Mouse (Mus musculus) lung, embryonic 16.5 days (tissue): ENCODE measurements around the gene C1qtnf9. TPM values are rescaled to one million over a fixed set of nuclear protein-coding genes. Genes with fewer than 3 reads are reported as not detected.

ENCODE experiments used
- ATAC-seq: fragments of 200-750 bp; cut with Nextera tagmentation; 2 replicates; pipeline ENCODE4 v1.8.0; 2017; ENCODE audit warnings: low read depth, mild to moderate bottlenecking, moderate library complexity
- H3K27ac ChIP-seq: fragments of 300-500 bp; sonication (generic); 2 replicates; pipeline ENCODE4 v1.5.1; 2014; ENCODE audit warnings: mild to moderate bottlenecking, control low read depth, low read length
- H3K27me3 ChIP-seq: fragments of 300-500 bp; sonication (generic); 2 replicates; pipeline ENCODE4 v1.6.1; 2014; ENCODE audit warnings: low read depth, low read length, mixed read lengths; ENCODE audit not compliant: control insufficient read depth, insufficient read depth
- H3K36me3 ChIP-seq: fragments of 300-500 bp; sonication (generic); 2 replicates; pipeline ENCODE4 v1.6.1; 2014; ENCODE audit warnings: low read length; ENCODE audit not compliant: control insufficient read depth, insufficient read depth
- H3K4me1 ChIP-seq: fragments of 300-500 bp; sonication (generic); replicated peaks from 2 replicates; pipeline ENCODE4 v1.6.1; 2014; ENCODE audit warnings: low read length, mixed read lengths; ENCODE audit not compliant: control insufficient read depth, insufficient read depth
- H3K4me2 ChIP-seq: fragments of 300-500 bp; sonication (generic); 2 replicates; pipeline ENCODE4 v1.6.1; 2014; ENCODE audit warnings: low read depth, low read length, control low read depth
- H3K4me3 ChIP-seq: fragments of 300-500 bp; sonication (generic); 2 replicates; pipeline ENCODE4 v1.5.1; 2014; ENCODE audit warnings: mild to moderate bottlenecking, low read length, control low read depth
- H3K9ac ChIP-seq: fragments of 300-500 bp; sonication (generic); 2 replicates; pipeline ENCODE4 v1.6.1; 2014; ENCODE audit warnings: low read length, control low read depth
- H3K9me3 ChIP-seq: fragments of 300-500 bp; sonication (generic); 2 replicates; pipeline ENCODE4 v1.6.1; 2016; ENCODE audit warnings: low read length; ENCODE audit not compliant: control insufficient read depth
- WGBS: fragments of 180-500 bp; shearing (Covaris S2); extraction: QIAGEN DNeasy Blood & Tissue Kit; methylation state at CpG from one replicate; pipeline ENCODE4 v1.1.7; 2014; 5-methylcytosine and 5-hydroxymethylcytosine counted together
- polyA plus RNA-seq: library from polyadenylated mRNA; unstranded; fragments of >200 nt; fragmentation: Nextera tagmentation; extraction: Ambion mirVana; gene quantifications from 2 replicates; pipeline ENCODE4 v1.2.1, GENCODE M21; 2015

Gene C1qtnf9
- polyA plus RNA-seq, 1 experiment from 2014 or later: 1.4 TPM

GRCm38 (mm10) chr14:60756271-60756670, 11.7 kb upstream of the C1qtnf9 start:
- H3K9me3 ChIP-seq: no peaks in the 10 kb centered on the region
- H3K9ac ChIP-seq: no peak overlapping the region
- no peak overlapping the region for H3K4me2 ChIP-seq
- no peaks in the 10 kb centered on the region for H3K4me1 ChIP-seq
- no peak overlapping the region for H3K27ac ChIP-seq
- peaks cover 12% of the 10 kb centered on the region; the same call in 1 of the 2 replicates for H3K36me3 ChIP-seq
- no peak overlapping the region for H3K4me3 ChIP-seq
- WGBS: 79% methylated on average over 15 of the region's 15 CpGs
- no peak for ATAC-seq
- H3K27me3 ChIP-seq: no peaks in the 10 kb centered on the region

GRCm38 (mm10) chr14:60757265-60757664, 10.7 kb upstream of the C1qtnf9 start:
- no peak overlapping the region for H3K4me3 ChIP-seq
- no peaks in the 10 kb centered on the region for H3K9me3 ChIP-seq
- no peak overlapping the region for H3K4me2 ChIP-seq
- no peak for ATAC-seq
- no peak overlapping the region for H3K9ac ChIP-seq
- no peaks in the 10 kb centered on the region for H3K27me3 ChIP-seq
- H3K36me3 ChIP-seq: peaks cover 17% of the 10 kb centered on the region; the same call in 1 of the 2 replicates
- no peaks in the 10 kb centered on the region for H3K4me1 ChIP-seq
- no peak overlapping the region for H3K27ac ChIP-seq
- WGBS: 91% methylated on average over 8 of the region's 8 CpGs

DNA sequence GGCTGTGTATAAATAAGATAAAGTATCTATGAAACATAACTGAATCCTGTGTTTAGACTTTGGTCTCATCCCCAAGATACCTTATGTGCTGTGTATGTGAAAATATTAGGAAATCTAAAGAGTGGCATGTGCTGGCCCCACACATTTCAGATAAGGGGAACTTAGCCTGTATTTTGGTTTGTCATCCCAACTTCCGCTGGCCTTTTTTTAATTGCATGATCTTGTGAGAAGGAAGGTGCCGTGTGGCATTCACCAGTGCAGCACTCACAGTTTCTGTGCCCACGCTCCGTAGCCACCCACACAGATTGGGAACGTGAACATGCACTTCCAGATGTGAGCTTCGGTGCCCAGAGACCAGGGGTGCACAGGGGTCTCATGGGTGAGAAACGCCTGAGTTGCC, 10.2 kb upstream of the C1qtnf9 start:
- no peak overlapping the region for H3K4me2 ChIP-seq
- peaks cover 17% of the 10 kb centered on the region; the same call in 1 of the 2 replicates for H3K36me3 ChIP-seq
- 89% methylated on average over 7 of the region's 7 CpGs for WGBS

GRCm38 (mm10) chr14:60759097-60759496, 8.8 kb upstream of the C1qtnf9 start:
- no peak for ATAC-seq

More for the DNA sequence above, 10.2 kb upstream of the C1qtnf9 start:
- no peaks in the 10 kb centered on the region for H3K27me3 ChIP-seq
- ATAC-seq: no peak
- no peak overlapping the region for H3K27ac ChIP-seq
- no peak overlapping the region for H3K4me3 ChIP-seq
- H3K4me1 ChIP-seq: no peaks in the 10 kb centered on the region
- H3K9me3 ChIP-seq: no peaks in the 10 kb centered on the region
- H3K9ac ChIP-seq: no peak overlapping the region

GRCm38 (mm10) chr14:60761801-60762200, 6.1 kb upstream of the C1qtnf9 start:
- H3K27ac ChIP-seq: no peak overlapping the region
- no peak overlapping the region for H3K4me3 ChIP-seq
- no peaks in the 10 kb centered on the region for H3K4me1 ChIP-seq
- no peak for ATAC-seq
- no peak overlapping the region for H3K4me2 ChIP-seq
- 75% methylated on average over 10 of the region's 10 CpGs for WGBS
- no peaks in the 10 kb centered on the region for H3K27me3 ChIP-seq
- no peaks in the 10 kb centered on the region for H3K9me3 ChIP-seq
- peaks cover 13% of the 10 kb centered on the region; the same call in 1 of the 2 replicates for H3K36me3 ChIP-seq
- H3K9ac ChIP-seq: no peak overlapping the region

More at GRCm38 (mm10) chr14:60759097-60759496, 8.8 kb upstream of the C1qtnf9 start:
- Histone ChIP-seq H3K9me3 (no peaks in the 10 kb centered on the region), H3K27ac (no peak overlapping the region), H3K36me3 (peaks cover 17% of the 10 kb centered on the region; the same call in 1 of the 2 replicates), H3K4me1 (no peaks in the 10 kb centered on the region), H3K4me3 (no peak overlapping the region), H3K27me3 (no peaks in the 10 kb centered on the region), H3K9ac (no peak overlapping the region), H3K4me2 (no peak overlapping the region)
- 92% methylated on average over 8 of the region's 8 CpGs for WGBS

- Histone ChIP-seq H3K36me3 (peaks cover 13% of the 10 kb centered on the region; the same call in 1 of the 2 replicates), H3K27ac (0 out of 2 replicates have a peak overlapping the region, but pooled peaks have one; percentile 32), H3K4me1 (no peaks in the 10 kb centered on the region; the same call in 1 of the 2 replicates), H3K9me3 (no peaks in the 10 kb centered on the region), H3K4me2 (no peak overlapping the region), H3K4me3 (no peak overlapping the region), H3K27me3 (no peaks in the 10 kb centered on the region), H3K9ac (no peak overlapping the region)
- 29% methylated on average over 7 of the region's 7 CpGs for WGBS
- no peak for ATAC-seq
Measured at GRCm38 (mm10) chr14:60762754-60763153, 5.2 kb upstream of the C1qtnf9 start.

DNA sequence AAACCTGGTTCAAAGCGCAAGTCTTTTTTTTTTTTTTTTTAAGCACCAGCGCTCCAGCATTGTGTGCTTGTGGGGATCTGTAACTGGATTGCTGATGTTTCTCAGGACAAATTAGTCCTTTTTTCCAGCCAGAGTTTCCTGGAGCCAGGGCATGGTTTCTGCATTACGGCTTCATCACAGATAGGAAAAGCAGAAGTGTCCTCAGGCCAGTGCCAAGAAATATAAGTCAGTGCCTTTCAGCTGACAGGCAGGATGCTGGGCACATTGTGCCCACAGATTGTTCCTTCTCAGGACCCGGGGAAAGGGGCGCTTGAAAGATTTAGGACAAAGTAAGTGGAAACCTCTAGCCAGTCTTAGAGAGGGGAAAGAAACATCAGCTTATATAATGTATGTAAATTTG, 4.2 kb upstream of the C1qtnf9 start:
- Histone ChIP-seq H3K9ac (no peak overlapping the region), H3K9me3 (no peaks in the 10 kb centered on the region), H3K36me3 (peaks cover 13% of the 10 kb centered on the region; the same call in 1 of the 2 replicates), H3K4me3 (no peak overlapping the region), H3K4me2 (no peak overlapping the region), H3K27me3 (no peaks in the 10 kb centered on the region), H3K27ac (no peak overlapping the region), H3K4me1 (peaks cover 3% of the 10 kb centered on the region)
- ATAC-seq: no peak
- 84% methylated on average over 5 of the region's 5 CpGs for whole genome bisulfite sequencing

DNA sequence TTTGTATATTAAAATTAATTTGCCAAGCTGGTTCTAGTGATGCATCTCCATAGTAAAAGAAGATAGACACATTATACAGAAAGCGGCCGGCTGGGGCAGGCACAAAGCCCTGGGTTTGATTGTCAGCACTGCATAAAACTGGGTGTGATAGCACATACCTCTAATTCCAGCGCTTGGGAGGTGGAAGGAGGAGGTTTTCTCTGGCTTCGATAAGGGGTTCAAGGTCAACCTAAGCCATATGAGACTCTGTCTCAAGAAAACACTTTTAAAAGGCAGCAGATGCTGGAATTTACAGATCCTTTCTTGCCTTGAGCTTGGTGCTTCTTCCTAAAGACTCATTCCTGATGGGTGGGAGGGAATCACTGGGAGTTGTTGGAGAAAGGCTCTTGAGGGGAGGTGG, 3.4 kb upstream of the C1qtnf9 start:
- no peaks in the 10 kb centered on the region for H3K9me3 ChIP-seq
- no peak overlapping the region for H3K4me2 ChIP-seq
- peaks cover 12% of the 10 kb centered on the region; the same call in 1 of the 2 replicates for H3K36me3 ChIP-seq
- peaks cover 3% of the 10 kb centered on the region for H3K4me1 ChIP-seq
- H3K4me3 ChIP-seq: no peak overlapping the region
- no peak overlapping the region for H3K27ac ChIP-seq
- no peak overlapping the region for H3K9ac ChIP-seq
- 64% methylated on average over 4 of the region's 4 CpGs for WGBS
- no peaks in the 10 kb centered on the region for H3K27me3 ChIP-seq
- ATAC-seq: no peak

DNA sequence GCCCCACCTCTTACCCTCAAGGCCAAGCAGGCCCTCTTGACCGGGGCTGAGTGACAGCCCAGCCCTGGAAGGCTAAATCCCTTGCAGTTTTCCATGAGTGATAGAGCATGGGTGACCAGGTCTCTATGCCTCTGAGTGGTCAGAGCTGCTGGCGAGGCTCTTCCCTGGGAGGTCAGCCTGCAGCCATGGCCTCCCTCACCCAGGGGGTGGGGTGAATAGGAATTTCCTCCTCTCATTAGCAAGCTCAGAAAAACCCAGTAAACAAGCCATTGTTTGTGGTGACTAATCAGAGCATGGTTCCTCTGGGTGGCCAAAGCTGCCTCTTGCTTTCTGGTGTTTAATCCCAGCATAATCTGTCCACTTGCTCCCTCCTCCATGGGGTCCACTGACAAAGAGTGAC, 2.9 kb upstream of the C1qtnf9 start:
- H3K27ac ChIP-seq: no peak overlapping the region
- H3K36me3 ChIP-seq: peaks cover 11% of the 10 kb centered on the region; the same call in 1 of the 2 replicates
- no peak overlapping the region for H3K4me3 ChIP-seq
- WGBS: 53% methylated on average over 2 of the region's 2 CpGs
- ATAC-seq: peak; percentile 34; the same call in 1 of the 2 replicates
- peaks cover 3% of the 10 kb centered on the region for H3K4me1 ChIP-seq
- no peak overlapping the region for H3K4me2 ChIP-seq
- no peaks in the 10 kb centered on the region for H3K9me3 ChIP-seq
- H3K9ac ChIP-seq: no peak overlapping the region
- no peaks in the 10 kb centered on the region for H3K27me3 ChIP-seq

- 42% methylated on average over 6 of the region's 6 CpGs for WGBS
- H3K4me3 ChIP-seq: no peak overlapping the region
- no peak for ATAC-seq
Measured at GRCm38 (mm10) chr14:60769340-60769739, 1.4 kb downstream of the C1qtnf9 start.

More at GRCm38 (mm10) chr14:60769340-60769739, 1.4 kb downstream of the C1qtnf9 start:
- H3K36me3 ChIP-seq: no peaks in the 10 kb centered on the region
- no peak overlapping the region for H3K27ac ChIP-seq
- H3K27me3 ChIP-seq: no peaks in the 10 kb centered on the region
- H3K9ac ChIP-seq: no peak overlapping the region
- H3K9me3 ChIP-seq: no peaks in the 10 kb centered on the region
- H3K4me1 ChIP-seq: peaks cover 3% of the 10 kb centered on the region
- no peak overlapping the region for H3K4me2 ChIP-seq
